ENCODE assay signal across 7 mouse cellular contexts in the genomic region with DNA sequence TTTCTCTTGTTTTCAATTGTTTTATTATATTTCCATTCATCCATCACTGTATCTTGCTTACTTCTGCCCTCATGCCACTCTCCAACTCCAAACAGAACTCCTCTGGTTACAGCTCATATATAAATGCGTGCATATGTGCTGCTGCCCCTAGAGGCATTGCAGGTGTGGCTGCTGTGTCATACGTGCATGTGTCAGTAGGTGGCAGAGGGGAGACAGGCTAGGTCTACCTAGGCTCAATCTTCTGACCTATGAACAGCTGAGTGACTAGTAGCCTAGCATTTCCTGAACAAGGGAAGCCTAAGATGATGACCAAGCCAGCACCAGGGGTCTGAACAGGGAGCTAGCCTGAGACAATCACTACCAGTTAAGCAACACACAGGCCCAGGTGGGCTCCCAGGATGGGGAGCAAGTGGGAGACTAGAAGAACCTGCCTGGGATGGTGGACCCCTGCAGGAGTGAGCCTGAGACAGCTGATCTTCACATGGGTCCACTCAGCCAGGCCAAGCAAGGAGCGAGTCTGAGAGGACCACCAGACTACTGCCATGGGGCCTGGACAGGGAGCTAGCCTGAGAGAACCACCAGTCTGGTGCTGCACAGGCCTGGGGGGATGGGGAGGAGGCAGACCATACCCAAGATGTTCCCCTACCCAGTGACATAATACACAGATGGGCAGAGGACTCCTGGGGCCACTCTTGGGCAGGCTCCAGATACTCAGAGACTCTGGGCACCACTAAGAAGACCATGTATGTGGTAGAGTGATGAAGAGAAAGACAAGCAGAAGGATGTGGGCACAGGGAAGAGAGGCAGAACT. TPM values are rescaled to one million over a fixed set of nuclear protein-coding genes. Genes with fewer than 3 reads are reported as not detected.
DNase-seq lines count a peak whose midpoint lies in the region; ATAC-seq and TF ChIP-seq lines count a peak whose summit lies in the region.

No protein-coding gene starts in this region.

- H3K9me3 ChIP-seq in CH12.LX (replicated peaks; ENCODE audit: low read length): no peaks in the 10 kb centered on the region
- H3K9me3 ChIP-seq in embryonic facial prominence, embryonic 11.5 days (replicated peaks; ENCODE audit: control insufficient read depth, low read length): no peaks in the 10 kb centered on the region
- H3K9me3 ChIP-seq in hindbrain, postnatal 0 days (ENCODE audit: low read length): no peaks in the 10 kb centered on the region
- H3K9me3 ChIP-seq in liver, embryonic 15.5 days (replicated peaks): no peaks in the 10 kb centered on the region

- in situ Hi-C loops in CH12.LX (cut with MboI; ENCODE audit: low pct_ligation_motif_present, low pct_unique_long_range_greater_than_20kb, low sequenced_read_pairs): no loop called here

- H3K4me1 ChIP-seq in CH12.LX (ENCODE audit: control insufficient read depth in 1 of 2, insufficient read depth in 2 of 2): peaks cover 5 to 45% of the 10 kb centered on the region in 2 experiments
- no peaks in the 10 kb centered on the region for H3K4me1 ChIP-seq in embryonic facial prominence, embryonic 11.5 days (ENCODE audit: control insufficient read depth, insufficient read depth, low read length)
- H3K4me1 ChIP-seq in hindbrain, postnatal 0 days (ENCODE audit: insufficient read depth, low read length): peaks cover 17% of the 10 kb centered on the region; the same call in 1 of the 2 replicates
- H3K4me1 ChIP-seq in liver, embryonic 15.5 days (replicated peaks): peaks cover 18% of the 10 kb centered on the region

- H3K27ac ChIP-seq in CH12.LX (ENCODE audit: insufficient read depth, low read depth): no peak overlapping the region
- no peak overlapping the region for H3K27ac ChIP-seq in embryonic facial prominence, embryonic 11.5 days (replicated peaks; ENCODE audit: low read depth, low read length)
- no peak overlapping the region for H3K27ac ChIP-seq in hindbrain, postnatal 0 days
- H3K27ac ChIP-seq in liver, embryonic 15.5 days (replicated peaks): no peak overlapping the region

- no peak overlapping the region for H3K9ac ChIP-seq in CH12.LX (ENCODE audit: insufficient read depth, low read depth)
- no peak overlapping the region for H3K9ac ChIP-seq in embryonic facial prominence, embryonic 11.5 days (replicated peaks; ENCODE audit: low read length)
- no peak overlapping the region for H3K9ac ChIP-seq in hindbrain, postnatal 0 days (replicated peaks; ENCODE audit: low read length)
- no peak overlapping the region for H3K9ac ChIP-seq in liver, embryonic 15.5 days

- H3K4me3 ChIP-seq in CH12.LX (replicated peaks in 1 of 3; ENCODE audit: low read depth in 2 of 3, low read length in 2 of 3, poor library complexity in 1 of 3): no peak overlapping the region
- H3K4me3 ChIP-seq in embryonic facial prominence, embryonic 11.5 days (ENCODE audit: low read depth, low read length): no peak overlapping the region
- H3K4me3 ChIP-seq in hindbrain, postnatal 0 days (ENCODE audit: low read length): no peak overlapping the region
- no peak overlapping the region for H3K4me3 ChIP-seq in liver, embryonic 15.5 days (replicated peaks)

- 53% methylated on average over 3 of the region's 3 CpGs for WGBS in embryonic facial prominence, embryonic 11.5 days
- 50% methylated on average over 3 of the region's 3 CpGs for WGBS in hindbrain, postnatal 0 days
- 35% methylated on average over 3 of the region's 3 CpGs for WGBS in liver, embryonic 15.5 days (ENCODE audit: insufficient replicate concordance)

- no peak for TF ChIP-seq POLR2A in CH12.LX (IDR thresholded peaks at IDR 0.05; ENCODE audit: low read depth, low read length)

- peaks cover 0 to 25% of the 10 kb centered on the region in 2 experiments for H3K36me3 ChIP-seq in CH12.LX (replicated peaks in 1 of 2; ENCODE audit: control insufficient read depth in 1 of 2, insufficient read depth in 1 of 2, low read length in 1 of 2)
- H3K36me3 ChIP-seq in embryonic facial prominence, embryonic 11.5 days (replicated peaks; ENCODE audit: control insufficient read depth, insufficient read depth, low read depth, low read length): no peaks in the 10 kb centered on the region
- H3K36me3 ChIP-seq in hindbrain, postnatal 0 days (ENCODE audit: insufficient read depth, low read length): no peaks in the 10 kb centered on the region
- no peaks in the 10 kb centered on the region for H3K36me3 ChIP-seq in liver, embryonic 15.5 days (replicated peaks)

- H3K79me2 ChIP-seq in CH12.LX (replicated peaks; ENCODE audit: control insufficient read depth, extremely low read depth, insufficient read depth, poor library complexity, severe bottlenecking): no peaks in the 10 kb centered on the region

- dilution Hi-C loops in CH12.LX (cut with MboI; ENCODE audit: extremely low pct_ligation_motif_present, extremely low pct_unique_long_range_greater_than_20kb, low sequenced_read_pairs): no loop called here

- peak; percentile 64 to 100 for TF ChIP-seq CTCF in CH12.LX (conservative IDR thresholded peaks at IDR 0.05 in 1 of 2, IDR thresholded peaks at IDR 0.05 in 1 of 2; ENCODE audit: low read depth in 2 of 2, low read length in 2 of 2)
- TF ChIP-seq CTCF in hindbrain, postnatal 0 days (IDR thresholded peaks at IDR 0.05; ENCODE audit: low read depth): peak; percentile 87

- peak; percentile 39; the same call in 1 of the 2 replicates for ATAC-seq in embryonic facial prominence, embryonic 11.5 days (replicated peaks; ENCODE audit: insufficient number of reproducible peaks, low FRiP score, low TSS enrichment, low read depth)
- peak; percentile 78 for ATAC-seq in hindbrain, postnatal 0 days
- ATAC-seq in liver, embryonic 15.5 days (ENCODE audit: insufficient read depth): peak; percentile 45; the same call in 1 of the 2 replicates
- peak; percentile 88 for ATAC-seq in neutrophil, adult 5-6 weeks (ENCODE audit: extremely low read depth, insufficient number of reproducible peaks, low FRiP score, poor library complexity, severe bottlenecking)

- peak; percentile 63 to 68 for DNase-seq in B cell, adult 2 months
- peak; percentile 75 for DNase-seq in CH12.LX (ENCODE audit: extremely low read depth)
- peak; percentile 62 for DNase-seq in embryonic facial prominence, embryonic 11.5 days (ENCODE audit: low spot score)
- peak; percentile 61 for DNase-seq in hindbrain, postnatal 0 days (ENCODE audit: low spot score)
- DNase-seq in layer of hippocampus, adult 9-11 months: no peak

- H3K4me2 ChIP-seq in CH12.LX (ENCODE audit: insufficient read depth, low read depth, poor library complexity, severe bottlenecking): no peak overlapping the region
- no peak overlapping the region for H3K4me2 ChIP-seq in embryonic facial prominence, embryonic 11.5 days (ENCODE audit: low read depth, low read length)
- no peak overlapping the region for H3K4me2 ChIP-seq in hindbrain, postnatal 0 days (ENCODE audit: low read depth, low read length)
- H3K4me2 ChIP-seq in liver, embryonic 15.5 days: no peak overlapping the region

- H3K27me3 ChIP-seq in CH12.LX (replicated peaks): no peaks in the 10 kb centered on the region
- no peaks in the 10 kb centered on the region for H3K27me3 ChIP-seq in embryonic facial prominence, embryonic 11.5 days (ENCODE audit: control insufficient read depth, insufficient read depth, low read length)
- no peaks in the 10 kb centered on the region for H3K27me3 ChIP-seq in hindbrain, postnatal 0 days (ENCODE audit: insufficient read depth, low read length)
- H3K27me3 ChIP-seq in liver, embryonic 15.5 days: no peaks in the 10 kb centered on the region

- TF ChIP-seq EP300 in CH12.LX (IDR thresholded peaks at IDR 0.05; ENCODE audit: low read length): no peak

- peak; percentile 91 for TF ChIP-seq RAD21 in CH12.LX (IDR thresholded peaks at IDR 0.05; ENCODE audit: low read depth, low read length)

TF ChIP-seq in CH12.LX, 34 proteins besides CTCF, POLR2A, EP300 and RAD21:
- TF ChIP-seq IRF4 (IDR thresholded peaks at IDR 0.05; ENCODE audit: low read depth, low read length) (no peak), ZNF384 (IDR thresholded peaks at IDR 0.05; ENCODE audit: low read depth, low read length) (peak; percentile 67), JUN (IDR thresholded peaks at IDR 0.05; ENCODE audit: insufficient read depth, low read depth, low read length) (no peak), ETS1 (conservative IDR thresholded peaks at IDR 0.05; ENCODE audit: low read depth, low read length) (no peak), SIN3A (IDR thresholded peaks at IDR 0.05; ENCODE audit: low read length) (no peak), USF1 (IDR thresholded peaks at IDR 0.05; ENCODE audit: low read depth, low read length) (no peak), MAFK (IDR thresholded peaks at IDR 0.05; ENCODE audit: insufficient replicate concordance, low read length) (no peak), ZC3H11A (IDR thresholded peaks at IDR 0.05; ENCODE audit: low read depth, low read length) (peak; percentile 62), MYC (IDR thresholded peaks at IDR 0.05; ENCODE audit: low read depth, low read length) (peak; percentile 16; the same call in 1 of the 2 replicates), RCOR1 (conservative IDR thresholded peaks at IDR 0.05; ENCODE audit: low read depth, low read length) (no peak), NELFE (IDR thresholded peaks at IDR 0.05; ENCODE audit: low read depth, low read length) (peak; percentile 78; the same call in 1 of the 2 replicates), MAZ (IDR thresholded peaks at IDR 0.05; ENCODE audit: low read depth, low read length) (no peak; the same call in 1 of the 2 replicates), SMC3 (IDR thresholded peaks at IDR 0.05; ENCODE audit: low read depth, low read length) (peak; percentile 96), UBTF (IDR thresholded peaks at IDR 0.05; ENCODE audit: low read depth, low read length) (no peak), ELF1 (IDR thresholded peaks at IDR 0.05; ENCODE audit: low read depth, low read length) (0 out of 2 replicates have a peak, but pooled peaks have one; percentile 8)
TF ChIP-seq in CH12.LX: peak in this region for 6.

RNA-seq across cellular contexts. Expression of a gene that starts 17.5 kb away (rescaled TPM):
- total RNA-seq in CH12.LX (2012; rRNA removed) (21.7 and 22.6 TPM in 2 replicates), CH12.LX (2014; rRNA removed) (12.7 and 14.8 TPM in 2 replicates)
- polyA plus RNA-seq in CH12.LX (2012; ENCODE audit: insufficient read length, low read depth): 16.8 and 20.9 TPM in 2 replicates
- polyA plus RNA-seq in embryonic facial prominence, embryonic 11.5 days (2014; fragmentation: Nextera tagmentation; extraction: Ambion mirVana): 38.8 and 42.0 TPM in 2 replicates
- 36.2 and 39.2 TPM in 2 replicates for total RNA-seq in hindbrain, postnatal 0 days (2014; rRNA removed)
- polyA plus RNA-seq in hindbrain, postnatal 0 days (2015; fragmentation: Nextera tagmentation; extraction: Ambion mirVana): 52.2 and 54.5 TPM in 2 replicates
- polyA plus RNA-seq in liver, embryonic 15.5 days (2015; fragmentation: Nextera tagmentation; extraction: Ambion mirVana): 9.7 and 10.6 TPM in 2 replicates
- total RNA-seq in neutrophil, adult 5-6 weeks (2017): 38.2 and 38.7 TPM in 2 replicates
